Comparison of ENCODE assay signal across 10 mouse cellular contexts in the genomic region with DNA sequence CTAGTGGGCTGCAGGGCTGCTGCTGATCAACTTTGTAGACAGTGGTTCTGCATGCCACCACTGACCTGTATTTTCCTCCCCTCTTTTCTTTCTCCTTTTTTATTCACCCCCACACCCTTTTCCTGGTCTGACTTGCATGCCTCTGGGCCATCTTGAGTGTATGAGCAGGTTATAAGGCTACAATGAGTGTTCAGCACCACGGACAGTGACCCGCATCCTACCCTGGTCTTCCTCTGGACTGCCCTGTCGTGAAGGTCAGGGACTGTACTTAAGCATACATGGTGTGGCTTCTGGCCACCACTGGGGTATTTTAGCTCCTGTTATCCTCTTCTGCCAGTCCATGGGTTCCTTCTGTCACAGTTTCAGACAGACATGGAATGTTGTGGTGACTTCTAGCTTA. TPM values are rescaled to one million over a fixed set of nuclear protein-coding genes. Genes with fewer than 3 reads are reported as not detected.
A peak's percentile ranks its signal among the peaks of the same experiment; 100 is the strongest.
DNase-seq lines count a peak whose midpoint lies in the region; ATAC-seq lines count a peak whose summit lies in the region.
"Had no signal": no experiment of that assay in that cellular context is flagged by ENCODE, and none has a peak within 500 bp of the region (broad histone marks: within the 10 kb centered on the region; RNA-seq: fewer than 3 reads in every experiment).

No protein-coding gene starts in this region.

- 3% methylated on average over 3 of the region's 3 CpGs for WGBS in heart, embryonic 10.5 days
- WGBS in heart, embryonic 12.5 days = 4% methylated on average over 3 of the region's 3 CpGs
- 11% methylated on average over 3 of the region's 3 CpGs for WGBS in forebrain, embryonic 14.5 days

- peak; percentile 83 for DNase-seq in heart, embryonic 10.5 days (ENCODE audit: low spot score)
- peak; percentile 6 to 11 for DNase-seq in urinary bladder, postnatal 36 days (ENCODE audit: low spot score in 2 of 2)
- no peak for DNase-seq in urinary bladder, adult 2 months (ENCODE audit: low spot score)
- DNase-seq in kidney, postnatal 4 days = peak; percentile 86 to 87
- DNase-seq in right cerebral cortex, postnatal 10 days (ENCODE audit: low spot score in 2 of 2) = no peak
- no peak for DNase-seq in frontal cortex, adult 2 months (ENCODE audit: extremely low spot score in 1 of 2, low spot score in 1 of 2)
- DNase-seq in forebrain, embryonic 14.5 days (ENCODE audit: low spot score) = no peak
- DNase-seq: cerebellum, postnatal 36 days had no signal

- no peaks in the 10 kb centered on the region for H3K4me1 ChIP-seq in heart, embryonic 10.5 days
- H3K4me1 ChIP-seq in heart, embryonic 12.5 days (replicated peaks) = no peaks in the 10 kb centered on the region
- H3K4me1 ChIP-seq in forebrain, embryonic 14.5 days (ENCODE audit: control insufficient read depth, insufficient read depth, low read length) = no peaks in the 10 kb centered on the region
- H3K4me1 ChIP-seq: megakaryocyte, embryonic 14.5 days had no signal

- no peak for ATAC-seq in heart, embryonic 12.5 days (ENCODE audit: insufficient number of reproducible peaks, low FRiP score)
- no peak for ATAC-seq in forebrain, embryonic 14.5 days

- no peak overlapping the region for H3K4me3 ChIP-seq in heart, embryonic 10.5 days
- H3K4me3 ChIP-seq in heart, embryonic 12.5 days = no peak overlapping the region
- H3K4me3 ChIP-seq in forebrain, embryonic 14.5 days (ENCODE audit: low read depth, low read length) = no peak overlapping the region

- H3K27ac ChIP-seq in heart, embryonic 10.5 days = no peak overlapping the region
- H3K27ac ChIP-seq in heart, embryonic 12.5 days (ENCODE audit: poor library complexity, severe bottlenecking) = no peak overlapping the region
- H3K27ac ChIP-seq in forebrain, embryonic 14.5 days (ENCODE audit: low read depth, low read length) = no peak overlapping the region

- no peak overlapping the region for H3K9ac ChIP-seq in heart, embryonic 12.5 days
- no peak overlapping the region for H3K9ac ChIP-seq in forebrain, embryonic 14.5 days (ENCODE audit: low read length)

- peaks cover 6% of the 10 kb centered on the region; the same call in 1 of the 2 replicates for H3K27me3 ChIP-seq in heart, embryonic 10.5 days (ENCODE audit: insufficient read depth, poor library complexity, severe bottlenecking)
- H3K27me3 ChIP-seq in heart, embryonic 12.5 days (replicated peaks) = no peaks in the 10 kb centered on the region; the same call in 1 of the 2 replicates
- no peaks in the 10 kb centered on the region for H3K27me3 ChIP-seq in forebrain, embryonic 14.5 days (replicated peaks; ENCODE audit: control insufficient read depth, insufficient read depth, low read length)
- H3K27me3 ChIP-seq: megakaryocyte, embryonic 14.5 days had no signal

- H3K4me2 ChIP-seq in heart, embryonic 12.5 days = no peak overlapping the region
- no peak overlapping the region for H3K4me2 ChIP-seq in forebrain, embryonic 14.5 days (ENCODE audit: low read length)

- H3K36me3 ChIP-seq in heart, embryonic 10.5 days = no peaks in the 10 kb centered on the region
- H3K36me3 ChIP-seq in heart, embryonic 12.5 days = no peaks in the 10 kb centered on the region
- H3K36me3 ChIP-seq in forebrain, embryonic 14.5 days (ENCODE audit: control insufficient read depth, insufficient read depth, low read length) = no peaks in the 10 kb centered on the region

- no peaks in the 10 kb centered on the region for H3K9me3 ChIP-seq in heart, embryonic 10.5 days
- no peaks in the 10 kb centered on the region for H3K9me3 ChIP-seq in heart, embryonic 12.5 days (replicated peaks)
- H3K9me3 ChIP-seq in forebrain, embryonic 14.5 days (replicated peaks; ENCODE audit: control insufficient read depth, low read length) = no peaks in the 10 kb centered on the region
- H3K9me3 ChIP-seq: megakaryocyte, embryonic 14.5 days had no signal

RNA-seq across cellular contexts. Expression of gene Aym1, which starts 50.3 kb away (rescaled TPM):
- not detected in 2 replicates for polyA plus RNA-seq in heart, embryonic 10.5 days (2016; fragmentation: Nextera tagmentation; extraction: Ambion mirVana)
- not detected in 2 replicates for polyA plus RNA-seq in heart, embryonic 12.5 days (2016; fragmentation: Nextera tagmentation; extraction: Ambion mirVana)
- not detected in 2 replicates for polyA plus RNA-seq in urinary bladder, adult 2 months (2012; rRNA removed)
- not detected in 2 replicates for polyA plus RNA-seq in frontal cortex, adult 2 months (2012; rRNA removed)
- polyA plus RNA-seq in forebrain, embryonic 14.5 days (2014; fragmentation: Nextera tagmentation; extraction: Ambion mirVana) = not detected in 2 replicates

Comparison
In these comparisons a context has a peak if more than half of its experiments do, and no peak if none do; other contexts are left out.
1. DNase-seq: peak in heart, embryonic 10.5 days (single experiment), urinary bladder, postnatal 36 days (2 of 2) and kidney, postnatal 4 days (2 of 2); none in urinary bladder, adult 2 months (single experiment), right cerebral cortex, postnatal 10 days (0 of 2), frontal cortex, adult 2 months (0 of 2) and forebrain, embryonic 14.5 days (single experiment).